Mouse (Mus musculus) erythroblast, embryonic 14.5 days (primary cell): ENCODE data around the gene Slc1a7.

Source experiments
- GATA1 ChIP-seq: IDR thresholded peaks from 2 replicates; pipeline ENCODE4 v1.6.1; 2012; ENCODE audit warnings: low read length, inconsistent platforms, mixed read lengths
- TAL1 ChIP-seq: IDR thresholded peaks from 3 replicates; pipeline ENCODE4 v1.6.1; 2012; ENCODE audit warnings: low read length, inconsistent platforms, mixed read lengths

DNA sequence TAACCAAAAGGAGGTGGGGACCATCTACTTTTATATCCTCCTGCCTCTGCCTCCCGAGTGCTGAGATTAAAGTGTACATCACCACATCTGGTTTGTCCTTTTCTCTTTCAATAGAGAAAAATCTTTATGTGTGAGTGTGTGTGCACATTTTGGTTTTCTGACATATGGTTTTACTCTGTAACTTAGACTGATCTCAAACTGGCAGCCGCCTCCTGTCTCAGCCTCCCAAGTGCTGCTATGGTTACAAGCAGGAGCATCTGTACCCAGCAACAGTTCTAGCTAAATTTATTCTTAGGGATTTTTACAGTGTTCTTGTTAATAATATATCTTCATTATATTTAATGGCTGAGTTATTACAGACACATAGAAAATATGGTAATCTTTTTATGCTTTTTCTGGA is 89.1 kb downstream of the Slc1a7 start:
- TF ChIP-seq GATA1: no peak
- no peak for TF ChIP-seq TAL1
